Mouse (Mus musculus) fibroblast of lung, adult 2 months (primary cell): ENCODE data around the gene Auts2.

ENCODE experiments used
- DNase-seq: peaks from one replicate; pipeline ENCODE4 v3.0.0-alpha.2; 2011; ENCODE audit warnings: low read depth

Gene Auts2

GRCm38 (mm10) chr5:131992268-131992667 is 550.9 kb downstream of the Auts2 start:
- DNase-seq, result no peak

- no peak for DNase-seq
Observed at GRCm38 (mm10) chr5:131990532-131990931, 552.6 kb downstream of the Auts2 start.

GRCm38 (mm10) chr5:131981451-131981850 is 561.7 kb downstream of the Auts2 start:
- no peak for DNase-seq

- DNase-seq, result no peak
Observed at GRCm38 (mm10) chr5:131978939-131979338, 564.2 kb downstream of the Auts2 start.

GRCm38 (mm10) chr5:131977497-131977896 is 565.6 kb downstream of the Auts2 start:
- DNase-seq, result no peak

- DNase-seq, result no peak
Observed at GRCm38 (mm10) chr5:131971901-131972300, 571.2 kb downstream of the Auts2 start.

GRCm38 (mm10) chr5:131965499-131965898 is 577.6 kb downstream of the Auts2 start:
- no peak for DNase-seq

- no peak for DNase-seq
Observed at GRCm38 (mm10) chr5:131963565-131963964, 579.6 kb downstream of the Auts2 start.

GRCm38 (mm10) chr5:131961859-131962258 is 581.3 kb downstream of the Auts2 start:
- peak; percentile 15 for DNase-seq

GRCm38 (mm10) chr5:131960432-131960831 is 582.7 kb downstream of the Auts2 start:
- DNase-seq, result no peak

- DNase-seq, result no peak
Observed at GRCm38 (mm10) chr5:131956998-131957397, 586.1 kb downstream of the Auts2 start.

- DNase-seq, result no peak
Observed at GRCm38 (mm10) chr5:131956090-131956489, 587.1 kb downstream of the Auts2 start.

GRCm38 (mm10) chr5:131955227-131956016 is 587.7 kb downstream of the Auts2 start:
- no peak for DNase-seq

GRCm38 (mm10) chr5:131948571-131949151 is 594.5 kb downstream of the Auts2 start:
- no peak for DNase-seq

- DNase-seq, result no peak
Observed at GRCm38 (mm10) chr5:131946801-131947200, 596.3 kb downstream of the Auts2 start.

- no peak for DNase-seq
Observed at GRCm38 (mm10) chr5:131944761-131945160, 598.4 kb downstream of the Auts2 start.

- DNase-seq, result no peak
Observed at GRCm38 (mm10) chr5:131928696-131929095, 614.4 kb downstream of the Auts2 start.

- DNase-seq, result no peak
Observed at GRCm38 (mm10) chr5:131922759-131923158, 620.4 kb downstream of the Auts2 start.

GRCm38 (mm10) chr5:131922118-131922517 is 621.0 kb downstream of the Auts2 start:
- DNase-seq, result no peak

- DNase-seq, result no peak
Observed at GRCm38 (mm10) chr5:131919983-131920777, 623.0 kb downstream of the Auts2 start.

GRCm38 (mm10) chr5:131916791-131917403 is 626.2 kb downstream of the Auts2 start:
- DNase-seq, result peak; percentile 62

GRCm38 (mm10) chr5:131913562-131913961 is 629.6 kb downstream of the Auts2 start:
- DNase-seq, result no peak
